Mouse (Mus musculus) bone marrow macrophage, adult 2 months (primary cell): ENCODE measurements around the gene Spib.

Experiments
- CTCF ChIP-seq: IDR thresholded peaks from 2 replicates; pipeline ENCODE4 v1.5.1; 2012; ENCODE audit warnings: low read depth, mild to moderate bottlenecking, low read length, moderate library complexity
- POLR2A ChIP-seq: IDR thresholded peaks from 2 replicates; pipeline ENCODE4 v1.6.1; 2012; ENCODE audit warnings: mild to moderate bottlenecking, low read depth, low read length, borderline replicate concordance

DNA sequence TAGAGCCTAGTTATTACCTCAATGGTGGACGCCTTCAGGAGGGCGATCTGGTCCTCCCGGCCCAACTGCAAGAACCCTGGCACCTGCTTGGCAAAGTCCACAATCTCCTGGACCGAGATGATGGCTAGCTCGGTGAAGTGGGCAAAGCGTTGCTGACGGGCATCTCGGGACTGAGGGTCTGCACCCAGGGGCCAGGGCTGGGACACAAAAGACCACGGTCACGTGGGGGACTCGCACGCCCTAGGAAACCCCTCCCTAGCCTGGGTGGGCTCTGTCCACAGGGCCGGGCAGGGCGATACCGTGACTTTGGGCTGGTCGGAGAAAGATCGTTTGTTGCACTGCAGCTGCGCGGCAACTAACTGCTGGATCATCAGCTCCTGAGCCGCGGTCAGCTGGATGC, 19.4 kb upstream of the Spib start:
- TF ChIP-seq CTCF (no peak), POLR2A (no peak)
